In the genomic region with DNA sequence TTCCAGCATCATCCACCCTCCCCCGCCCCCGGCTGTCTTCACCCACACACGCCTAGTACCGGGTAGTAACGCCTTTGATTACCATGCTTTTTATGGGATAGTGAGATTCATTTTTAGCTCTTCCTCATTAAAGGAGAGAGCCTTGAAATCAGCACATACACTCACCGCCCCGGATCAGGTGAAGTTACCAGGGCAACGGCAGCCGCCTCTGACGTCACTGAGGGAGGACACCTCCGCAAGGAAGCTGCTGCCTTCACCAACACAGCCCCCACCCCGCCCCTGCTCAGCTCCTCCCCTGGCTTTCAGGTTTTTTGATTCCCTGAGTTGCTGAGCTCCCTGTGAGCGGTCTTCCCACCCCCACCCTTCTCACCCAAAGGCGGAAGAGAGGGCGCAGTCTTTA, we compare ENCODE assay signal across 9 mouse cellular contexts.
DNase-seq lines count a peak whose midpoint lies in the region; ATAC-seq and TF ChIP-seq lines count a peak whose summit lies in the region.
"Had no signal": no experiment of that assay in that cellular context is flagged by ENCODE, and none has a peak within 500 bp of the region (broad histone marks: within the 10 kb centered on the region; RNA-seq: fewer than 3 reads in every experiment).

No protein-coding gene starts in this region.

- H3K4me2 ChIP-seq in heart, embryonic 13.5 days, result peak overlapping the region; percentile 65
- peak overlapping the region; percentile 39 for H3K4me2 ChIP-seq in forebrain, embryonic 11.5 days (ENCODE audit: low read depth, low read length, severe bottlenecking)
- peak overlapping the region; percentile 59 for H3K4me2 ChIP-seq in intestine, embryonic 16.5 days (ENCODE audit: low read depth, low read length)
- peak overlapping the region; percentile 32 for H3K4me2 ChIP-seq in limb, embryonic 15.5 days

- peaks cover 38% of the 10 kb centered on the region for H3K4me1 ChIP-seq in heart, embryonic 13.5 days
- peaks cover 8% of the 10 kb centered on the region; the same call in 1 of the 2 replicates for H3K4me1 ChIP-seq in forebrain, embryonic 11.5 days (replicated peaks; ENCODE audit: control insufficient read depth, insufficient read depth, low read length)
- peaks cover 3% of the 10 kb centered on the region; the same call in 1 of the 2 replicates for H3K4me1 ChIP-seq in intestine, embryonic 16.5 days (ENCODE audit: control insufficient read depth, insufficient read depth, low read length)
- H3K4me1 ChIP-seq in limb, embryonic 15.5 days, result peaks cover 5% of the 10 kb centered on the region
- H3K4me1 ChIP-seq in olfactory bulb, adult 2 months (ENCODE audit: control insufficient read depth, insufficient read depth, low read length), result peaks cover 16% of the 10 kb centered on the region

- intact Hi-C loops in heart, postnatal 25 days (cut with DNase I), result no loop called here

- H3K27ac ChIP-seq in heart, embryonic 13.5 days (replicated peaks), result peak overlapping the region; percentile 80
- H3K27ac ChIP-seq in forebrain, embryonic 11.5 days (ENCODE audit: low read depth, low read length), result no peak overlapping the region
- H3K27ac ChIP-seq in intestine, embryonic 16.5 days (ENCODE audit: low read length), result no peak overlapping the region
- no peak overlapping the region for H3K27ac ChIP-seq in limb, embryonic 15.5 days
- H3K27ac ChIP-seq in olfactory bulb, adult 2 months (ENCODE audit: insufficient read depth, low read depth, low read length), result peak overlapping the region; percentile 88

- H3K27me3 ChIP-seq in heart, embryonic 13.5 days (replicated peaks), result no peaks in the 10 kb centered on the region
- H3K27me3 ChIP-seq in forebrain, embryonic 11.5 days (ENCODE audit: control insufficient read depth, insufficient read depth, low read length), result no peaks in the 10 kb centered on the region
- no peaks in the 10 kb centered on the region for H3K27me3 ChIP-seq in intestine, embryonic 16.5 days (replicated peaks; ENCODE audit: control insufficient read depth, insufficient read depth, low read length)
- H3K27me3 ChIP-seq in limb, embryonic 15.5 days, result no peaks in the 10 kb centered on the region; the same call in 1 of the 2 replicates

- 10% methylated on average over 15 of the region's 15 CpGs for WGBS in heart, embryonic 13.5 days
- 10% methylated on average over 15 of the region's 15 CpGs for WGBS in forebrain, embryonic 11.5 days
- 6% methylated on average over 15 of the region's 15 CpGs for WGBS in intestine, embryonic 16.5 days
- whole genome bisulfite sequencing in limb, embryonic 15.5 days, result 11% methylated on average over 15 of the region's 15 CpGs
- WGBS in olfactory bulb, adult 2 months, result 5% methylated on average over 15 of the region's 15 CpGs

- no peaks in the 10 kb centered on the region for H3K36me3 ChIP-seq in heart, embryonic 13.5 days
- no peaks in the 10 kb centered on the region for H3K36me3 ChIP-seq in forebrain, embryonic 11.5 days (ENCODE audit: control insufficient read depth, insufficient read depth, low read length)
- no peaks in the 10 kb centered on the region for H3K36me3 ChIP-seq in intestine, embryonic 16.5 days (ENCODE audit: control insufficient read depth, insufficient read depth, low read length)
- H3K36me3 ChIP-seq in limb, embryonic 15.5 days, result no peaks in the 10 kb centered on the region
- H3K36me3 ChIP-seq: G1E had no signal

- H3K4me3 ChIP-seq in heart, embryonic 13.5 days, result peak overlapping the region; percentile 35
- peak overlapping the region; percentile 11 for H3K4me3 ChIP-seq in forebrain, embryonic 11.5 days (ENCODE audit: low read depth, low read length)
- peak overlapping the region; percentile 24 for H3K4me3 ChIP-seq in intestine, embryonic 16.5 days (ENCODE audit: low read length)
- no peak overlapping the region for H3K4me3 ChIP-seq in limb, embryonic 15.5 days
- no peak overlapping the region for H3K4me3 ChIP-seq in olfactory bulb, adult 2 months (ENCODE audit: insufficient read depth, low read depth, low read length)

- ATAC-seq in heart, embryonic 13.5 days (ENCODE audit: extremely low read depth, insufficient number of reproducible peaks, low FRiP score, low TSS enrichment), result no peak
- ATAC-seq in forebrain, embryonic 11.5 days (replicated peaks; ENCODE audit: low FRiP score), result peak; percentile 58
- ATAC-seq in intestine, embryonic 16.5 days, result peak; percentile 82
- 0 out of 2 replicates have a peak, but pooled peaks have one; percentile 44 for ATAC-seq in limb, embryonic 15.5 days (ENCODE audit: insufficient number of reproducible peaks, low FRiP score, low TSS enrichment, low read depth)

- H3K9ac ChIP-seq in heart, embryonic 13.5 days, result peak overlapping the region; percentile 61; the same call in 1 of the 2 replicates
- no peak overlapping the region for H3K9ac ChIP-seq in forebrain, embryonic 11.5 days (ENCODE audit: low read length)
- no peak overlapping the region for H3K9ac ChIP-seq in intestine, embryonic 16.5 days (ENCODE audit: low read depth, low read length)
- no peak overlapping the region for H3K9ac ChIP-seq in limb, embryonic 15.5 days

- H3K9me3 ChIP-seq in heart, embryonic 13.5 days, result no peaks in the 10 kb centered on the region
- no peaks in the 10 kb centered on the region for H3K9me3 ChIP-seq in forebrain, embryonic 11.5 days (ENCODE audit: control insufficient read depth, low read length)
- H3K9me3 ChIP-seq in intestine, embryonic 16.5 days (ENCODE audit: control insufficient read depth, low read length), result no peaks in the 10 kb centered on the region
- H3K9me3 ChIP-seq in limb, embryonic 15.5 days, result no peaks in the 10 kb centered on the region
- H3K9me3 ChIP-seq: G1E had no signal

- DNase-seq in heart, postnatal 25 days (ENCODE audit: low spot score), result no peak
- DNase-seq in brain, adult 2 months (ENCODE audit: low read depth, low spot score), result peak; percentile 94
- peak; percentile 79 for DNase-seq in forebrain, embryonic 11.5 days (ENCODE audit: low spot score)
- peak; percentile 48 for DNase-seq in yolk sac, embryonic 10.5 days (ENCODE audit: low spot score)

- TF ChIP-seq POLR2A in olfactory bulb, adult 2 months (IDR thresholded peaks at IDR 0.05; ENCODE audit: insufficient read depth, low read depth, low read length), result no peak

- TF ChIP-seq CTCF in olfactory bulb, adult 2 months (IDR thresholded peaks at IDR 0.05; ENCODE audit: insufficient read depth, low read depth, low read length), result no peak

Comparison
In these comparisons a context has a peak if more than half of its experiments do, and no peak if none do; other contexts are left out.
1. H3K27ac ChIP-seq: peak in heart, embryonic 13.5 days (single experiment) and olfactory bulb, adult 2 months (single experiment); none in forebrain, embryonic 11.5 days (single experiment), intestine, embryonic 16.5 days (single experiment) and limb, embryonic 15.5 days (single experiment).
2. H3K4me3 ChIP-seq: peak in heart, embryonic 13.5 days (single experiment), forebrain, embryonic 11.5 days (single experiment) and intestine, embryonic 16.5 days (single experiment); none in limb, embryonic 15.5 days (single experiment) and olfactory bulb, adult 2 months (single experiment).
3. Peak in every context shown above with its lines, with median percentiles within 50 percentile points of each other: H3K4me2 ChIP-seq.